Mouse (Mus musculus) intestine, postnatal 0 days (tissue): ENCODE measurements around the gene Ppp1r1b. TPM values are rescaled to one million over a fixed set of nuclear protein-coding genes. Genes with fewer than 3 reads are reported as not detected.

Experiments
- ATAC-seq: fragments of 200-750 bp; cut with Nextera tagmentation; 2 replicates; pipeline ENCODE4 v1.8.0; 2017; ENCODE audit warnings: mild to moderate bottlenecking, moderate TSS enrichment, moderate library complexity
- H3K27ac ChIP-seq: fragments of 300-500 bp; sonication (generic); 2 replicates; pipeline ENCODE4 v1.5.1; 2014; ENCODE audit warnings: mild to moderate bottlenecking, low read depth, low read length, moderate library complexity
- H3K27me3 ChIP-seq: fragments of 300-500 bp; sonication (generic); replicated peaks from 2 replicates; pipeline ENCODE4 v1.6.1; 2014; ENCODE audit warnings: low read length, mixed read lengths; ENCODE audit not compliant: control insufficient read depth, insufficient read depth
- H3K36me3 ChIP-seq: fragments of 300-500 bp; sonication (generic); 2 replicates; pipeline ENCODE4 v1.6.1; 2014; ENCODE audit warnings: mild to moderate bottlenecking, moderate library complexity; ENCODE audit not compliant: control insufficient read depth, insufficient read depth
- H3K4me1 ChIP-seq: fragments of 300-500 bp; sonication (generic); replicated peaks from 2 replicates; pipeline ENCODE4 v1.6.1; 2014; ENCODE audit warnings: antibody characterized with exemption, low read length, mixed read lengths; ENCODE audit not compliant: control insufficient read depth, insufficient read depth
- H3K4me2 ChIP-seq: fragments of 300-500 bp; sonication (generic); replicated peaks from 2 replicates; pipeline ENCODE4 v1.6.1; 2014; ENCODE audit warnings: low read depth, mild to moderate bottlenecking, moderate library complexity
- H3K4me3 ChIP-seq: fragments of 300-500 bp; sonication (generic); 2 replicates; pipeline ENCODE4 v1.5.1; 2014; ENCODE audit warnings: low read depth, low read length
- H3K9ac ChIP-seq: fragments of 300-500 bp; sonication (generic); 2 replicates; pipeline ENCODE4 v1.6.1; 2014; ENCODE audit warnings: mild to moderate bottlenecking, low read depth, low read length
- H3K9me3 ChIP-seq: fragments of 300-500 bp; sonication (generic); 2 replicates; pipeline ENCODE4 v1.6.1; 2016; ENCODE audit warnings: mixed run types; ENCODE audit not compliant: control insufficient read depth
- CTCF ChIP-seq: sonication (generic); IDR thresholded peaks from 2 replicates; pipeline ENCODE4 v1.5.1; 2016; ENCODE audit warnings: low read depth, mild to moderate bottlenecking, control low read depth, antibody characterized with exemption, moderate library complexity
- WGBS: fragments of 180-500 bp; shearing (Covaris S2); extraction: QIAGEN DNeasy Blood & Tissue Kit; methylation state at CpG from one replicate; pipeline ENCODE4 v1.1.7; 2014; 5-methylcytosine and 5-hydroxymethylcytosine counted together
- polyA plus RNA-seq: library from polyadenylated mRNA; unstranded; fragments of >200 nt; fragmentation: Nextera tagmentation; extraction: Ambion mirVana; gene quantifications from 2 replicates; pipeline ENCODE4 v1.2.1, GENCODE M21; 2015

Ppp1r1b gene
- polyA plus RNA-seq, 1 experiment from 2014 or later, result 99.5 TPM

DNA sequence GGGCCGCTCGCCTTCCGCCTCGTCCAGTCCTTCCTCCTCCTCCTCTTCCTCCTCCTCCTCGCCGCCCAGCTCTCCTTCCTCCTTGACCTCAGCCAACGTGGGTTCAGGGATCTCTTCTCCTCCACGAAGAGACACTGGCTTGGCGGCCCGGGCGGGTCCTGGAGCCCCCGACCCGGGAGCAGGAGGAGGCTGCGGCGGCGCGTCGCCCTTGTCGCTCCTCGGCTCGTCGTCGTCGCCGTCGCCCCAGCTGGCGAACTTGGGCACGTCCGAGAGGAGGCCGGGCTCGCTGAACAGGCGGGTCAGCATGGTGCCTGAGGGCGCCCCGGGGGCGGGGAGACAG is 20.2 kb upstream of the Ppp1r1b start:
- H3K4me1 ChIP-seq, result peaks cover 6% of the 10 kb centered on the region; the same call in 1 of the 2 replicates

DNA sequence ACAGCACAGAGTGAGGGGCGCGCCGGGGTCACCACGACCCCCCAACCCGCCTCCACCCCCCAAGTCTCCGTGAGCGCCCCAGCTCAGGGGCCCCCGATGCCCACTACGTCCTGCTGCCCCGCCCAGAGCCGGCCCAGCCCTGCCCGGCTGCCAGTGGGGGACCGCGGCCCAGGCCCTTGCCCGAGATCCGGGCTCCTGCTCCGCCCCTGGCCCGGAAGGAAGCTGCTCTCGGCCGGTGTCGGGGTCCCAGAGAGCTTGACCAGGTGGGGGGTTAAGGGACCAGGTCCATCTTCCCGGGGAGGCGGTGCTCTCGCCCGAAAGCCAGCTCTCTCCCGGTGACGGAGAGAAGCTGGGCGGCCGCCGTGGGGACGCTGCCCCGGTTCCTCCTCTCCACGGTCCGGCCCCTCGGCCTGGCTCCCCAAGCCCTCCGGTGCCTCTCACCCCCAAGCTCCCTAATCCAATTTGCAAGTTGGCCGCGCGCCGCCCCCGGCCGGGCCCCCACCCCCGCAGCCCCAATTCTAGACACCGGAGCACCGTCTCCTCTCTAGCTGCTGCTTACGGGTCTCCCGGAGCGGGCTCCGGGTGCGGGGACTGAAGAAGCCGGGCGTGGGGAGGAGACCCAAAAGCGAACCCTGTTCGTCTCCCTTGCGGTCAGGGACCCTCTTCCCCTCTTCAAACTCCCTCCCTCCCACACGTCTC is 19.7 kb upstream of the Ppp1r1b start:
- Histone ChIP-seq H3K4me3 (peak overlapping the region; percentile 32), H3K4me1 (peaks cover 6% of the 10 kb centered on the region; the same call in 1 of the 2 replicates), H3K27me3 (peaks cover 100% of the 10 kb centered on the region), H3K36me3 (no peaks in the 10 kb centered on the region), H3K27ac (no peak overlapping the region), H3K9ac (no peak overlapping the region), H3K4me2 (peak overlapping the region; percentile 58), H3K9me3 (no peaks in the 10 kb centered on the region)
- no peak for TF ChIP-seq CTCF
- WGBS, result under 1% methylated on average over 56 of the region's 56 CpGs
- ATAC-seq, result no peak

More for the DNA sequence above, 20.2 kb upstream of the Ppp1r1b start:
- no peak overlapping the region for H3K27ac ChIP-seq
- peaks cover 100% of the 10 kb centered on the region for H3K27me3 ChIP-seq
- no peak for ATAC-seq
- H3K9me3 ChIP-seq, result no peaks in the 10 kb centered on the region
- no peak overlapping the region for H3K9ac ChIP-seq
- peak overlapping the region; percentile 58 for H3K4me2 ChIP-seq
- no peaks in the 10 kb centered on the region for H3K36me3 ChIP-seq
- H3K4me3 ChIP-seq, result peak overlapping the region; percentile 32
- WGBS, result 0% methylated on average over 28 of the region's 35 CpGs
- no peak for TF ChIP-seq CTCF

GRCm38 (mm10) chr11:98329081-98329959 is 18.9 kb upstream of the Ppp1r1b start, which contains the start of gene Neurod2:
Neurod2 (minus strand) TSS chr11:98329648.
- WGBS, result 3% methylated on average over 38 of the region's 38 CpGs
- Histone ChIP-seq H3K4me1 (peaks cover 6% of the 10 kb centered on the region; the same call in 1 of the 2 replicates), H3K27ac (no peak within 1 kb of the TSS), H3K4me2 (peak within 1 kb of the TSS; percentile 58), H3K9ac (no peak within 1 kb of the TSS), H3K27me3 (peaks cover 100% of the 10 kb centered on the region), H3K4me3 (peak within 1 kb of the TSS; percentile 32; the same call in 1 of the 2 replicates), H3K36me3 (no peaks in the 10 kb centered on the region), H3K9me3 (no peaks in the 10 kb centered on the region)
- TF ChIP-seq CTCF, result no peak
- no peak for ATAC-seq

DNA sequence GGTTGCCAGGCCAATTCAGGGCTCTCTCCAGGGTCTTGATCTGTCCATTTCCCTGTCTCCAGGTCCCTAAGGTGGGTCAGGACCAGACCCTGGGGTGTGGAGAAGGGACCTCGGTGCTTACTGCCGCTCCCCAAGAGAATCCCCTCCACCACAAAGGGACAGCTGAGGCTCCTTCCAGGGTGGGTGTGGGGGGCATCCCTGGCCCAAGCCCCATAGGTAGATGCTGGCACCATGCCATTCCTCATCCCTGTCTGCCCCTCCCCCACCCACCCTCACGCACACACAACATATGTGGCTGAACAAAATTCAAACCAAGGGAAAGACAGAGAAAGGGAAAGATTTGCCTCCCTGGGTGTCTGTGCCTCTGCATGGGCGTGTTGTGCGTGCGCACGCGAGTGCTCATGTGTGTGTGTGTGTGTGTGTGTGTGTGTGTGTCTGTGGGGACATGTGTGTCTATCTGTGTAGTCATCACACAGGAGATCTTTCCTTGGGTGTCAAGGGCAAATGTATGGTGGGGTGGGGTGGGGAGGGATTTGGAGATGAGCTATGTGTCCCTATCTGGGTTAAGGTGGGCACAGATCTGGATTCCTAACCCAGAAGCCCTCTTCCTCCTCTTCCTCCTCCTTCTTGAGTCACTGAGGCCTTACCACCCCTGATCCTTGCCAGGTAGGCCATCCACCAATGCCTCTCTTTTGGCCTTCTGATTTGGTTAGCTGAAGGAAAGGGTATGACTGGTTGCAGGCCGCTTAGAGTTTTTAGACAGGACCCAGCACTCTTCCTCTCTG is 18.1 kb upstream of the Ppp1r1b start:
- TF ChIP-seq CTCF, result no peak
- no peak overlapping the region for H3K4me3 ChIP-seq
- ATAC-seq, result no peak
- no peak overlapping the region for H3K9ac ChIP-seq
- peaks cover 6% of the 10 kb centered on the region; the same call in 1 of the 2 replicates for H3K4me1 ChIP-seq
- 41% methylated on average over 9 of the region's 9 CpGs for WGBS
- H3K4me2 ChIP-seq, result no peak overlapping the region
- no peak overlapping the region for H3K27ac ChIP-seq
- H3K27me3 ChIP-seq, result peaks cover 100% of the 10 kb centered on the region
- H3K9me3 ChIP-seq, result no peaks in the 10 kb centered on the region
- no peaks in the 10 kb centered on the region for H3K36me3 ChIP-seq

DNA sequence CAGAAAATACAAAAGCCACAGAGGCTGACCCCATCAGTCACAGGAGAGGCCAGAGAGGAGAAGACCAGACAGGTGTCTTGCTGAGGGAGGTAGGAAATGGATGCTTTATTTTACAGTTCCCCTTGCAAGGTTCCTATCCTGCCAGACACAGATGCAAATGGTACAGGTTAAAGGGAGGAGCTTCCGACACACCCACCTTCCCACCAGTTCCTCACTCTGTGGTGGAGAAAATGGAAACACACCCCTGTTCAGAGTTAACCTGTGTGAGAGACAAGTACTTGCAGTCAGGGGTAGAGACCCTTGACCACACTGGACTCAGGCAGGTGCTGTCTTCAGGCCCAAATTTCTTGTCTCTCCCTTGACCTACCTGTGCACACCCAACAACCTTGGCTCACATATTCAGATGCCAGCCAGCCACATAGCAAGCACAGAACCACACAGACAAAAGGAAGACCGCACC is 17.4 kb upstream of the Ppp1r1b start:
- Histone ChIP-seq H3K4me1 (peaks cover 6% of the 10 kb centered on the region; the same call in 1 of the 2 replicates), H3K9ac (no peak overlapping the region), H3K36me3 (no peaks in the 10 kb centered on the region), H3K27me3 (peaks cover 100% of the 10 kb centered on the region), H3K27ac (no peak overlapping the region), H3K4me2 (no peak overlapping the region), H3K9me3 (no peaks in the 10 kb centered on the region), H3K4me3 (no peak overlapping the region)
- no peak for TF ChIP-seq CTCF
- ATAC-seq, result no peak
- 45% methylated on average over 2 of the region's 2 CpGs for WGBS
